ENCODE assay signal across 8 mouse cellular contexts in genomic region chr8:94908847-94909246, GRCm38 (mm10). TPM values are rescaled to one million over a fixed set of nuclear protein-coding genes. Genes with fewer than 3 reads are reported as not detected.
DNase-seq lines count a peak whose midpoint lies in the region; ATAC-seq and TF ChIP-seq lines count a peak whose summit lies in the region.

No protein-coding gene starts in this region.

- DNase-seq in hindbrain, embryonic 11.5 days (ENCODE audit: low spot score) = peak; percentile 90
- peak; percentile 9 to 85 for DNase-seq in left cerebral cortex, postnatal 10 days (ENCODE audit: extremely low spot score in 1 of 2, low spot score in 2 of 2)
- DNase-seq in stomach, postnatal 0 days (ENCODE audit: low spot score) = peak; percentile 85

- TF ChIP-seq EP300 in stomach, postnatal 0 days (optimal IDR thresholded peaks at IDR 0.05) = no peak

- no peaks in the 10 kb centered on the region for H3K36me3 ChIP-seq in hindbrain, embryonic 11.5 days (ENCODE audit: control insufficient read depth, insufficient read depth, low read length)
- no peaks in the 10 kb centered on the region for H3K36me3 ChIP-seq in hindbrain, embryonic 13.5 days
- peaks cover 12% of the 10 kb centered on the region for H3K36me3 ChIP-seq in stomach, postnatal 0 days (ENCODE audit: control insufficient read depth, insufficient read depth, low read length)

- peak; percentile 91 for TF ChIP-seq CTCF in bone marrow, adult 2 months (IDR thresholded peaks at IDR 0.05; ENCODE audit: control insufficient read depth, insufficient read depth, low read length)
- TF ChIP-seq CTCF in embryonic fibroblast, embryonic 13.5 days (IDR thresholded peaks at IDR 0.05; ENCODE audit: borderline replicate concordance, insufficient read depth, low read length) = peak; percentile 76
- TF ChIP-seq CTCF in stomach, postnatal 0 days (IDR thresholded peaks at IDR 0.05; ENCODE audit: low read depth) = peak; percentile 94

- intact Hi-C loops in left cerebral cortex, postnatal 10 days (cut with DNase I) = loop anchor here (5.0 kb wide), 1 partner anchor 37 kb away; no protein-coding TSS in a partner anchor

- ATAC-seq in hindbrain, embryonic 11.5 days (ENCODE audit: low FRiP score) = no peak
- no peak for ATAC-seq in hindbrain, embryonic 13.5 days (ENCODE audit: low FRiP score)
- peak; percentile 64 to 78; a peak in 3 of 4 replicates for ATAC-seq in hematopoietic stem cell, adult 5-6 weeks (replicated peaks in 1 of 2; ENCODE audit: insufficient read depth in 1 of 2, low FRiP score in 2 of 2, low TSS enrichment in 1 of 2, low read depth in 1 of 2, poor library complexity in 2 of 2, severe bottlenecking in 2 of 2)
- ATAC-seq in megakaryocyte-erythroid progenitor cell, adult 5-6 weeks (replicated peaks; ENCODE audit: low FRiP score, low TSS enrichment, poor library complexity, severe bottlenecking) = peak; percentile 67
- ATAC-seq in stomach, postnatal 0 days (ENCODE audit: low FRiP score, low TSS enrichment) = peak; percentile 48; the same call in 1 of the 2 replicates

- no peak overlapping the region for H3K27ac ChIP-seq in hindbrain, embryonic 11.5 days (ENCODE audit: low read depth, low read length)
- no peak overlapping the region for H3K27ac ChIP-seq in hindbrain, embryonic 13.5 days
- H3K27ac ChIP-seq in bone marrow, adult 2 months (ENCODE audit: control insufficient read depth, insufficient read depth, low read depth, low read length, poor library complexity) = no peak overlapping the region
- H3K27ac ChIP-seq in embryonic fibroblast, embryonic 13.5 days (ENCODE audit: insufficient read depth, low read length) = no peak overlapping the region
- no peak overlapping the region for H3K27ac ChIP-seq in stomach, postnatal 0 days (replicated peaks)

- H3K9me3 ChIP-seq in hindbrain, embryonic 11.5 days (ENCODE audit: control insufficient read depth, low read length) = no peaks in the 10 kb centered on the region
- no peaks in the 10 kb centered on the region for H3K9me3 ChIP-seq in hindbrain, embryonic 13.5 days
- H3K9me3 ChIP-seq in stomach, postnatal 0 days (ENCODE audit: control insufficient read depth, low read length) = no peaks in the 10 kb centered on the region

- TF ChIP-seq POLR2A in bone marrow, adult 2 months (IDR thresholded peaks at IDR 0.05; ENCODE audit: borderline replicate concordance, control insufficient read depth, low read depth, low read length) = no peak
- no peak for TF ChIP-seq POLR2A in embryonic fibroblast, embryonic 13.5 days (IDR thresholded peaks at IDR 0.05; ENCODE audit: low read depth, low read length)

- 0 out of 2 replicates have a peak, but pooled peaks cover 5% of the 10 kb centered on the region for H3K4me1 ChIP-seq in hindbrain, embryonic 11.5 days (replicated peaks; ENCODE audit: control insufficient read depth, insufficient read depth, low read length)
- peaks cover 27% of the 10 kb centered on the region for H3K4me1 ChIP-seq in hindbrain, embryonic 13.5 days (replicated peaks)
- no peaks in the 10 kb centered on the region for H3K4me1 ChIP-seq in bone marrow, adult 2 months (ENCODE audit: control insufficient read depth, insufficient read depth, low read length)
- H3K4me1 ChIP-seq in embryonic fibroblast, embryonic 13.5 days (ENCODE audit: control insufficient read depth, insufficient read depth, low read length) = peaks cover 16% of the 10 kb centered on the region; the same call in 1 of the 2 replicates
- H3K4me1 ChIP-seq in stomach, postnatal 0 days (replicated peaks; ENCODE audit: control insufficient read depth, insufficient read depth) = 0 out of 2 replicates have a peak, but pooled peaks cover 2% of the 10 kb centered on the region

- WGBS in hindbrain, embryonic 11.5 days = 15% methylated on average over 4 of the region's 4 CpGs
- 7% methylated on average over 4 of the region's 4 CpGs for WGBS in hindbrain, embryonic 13.5 days
- 8% methylated on average over 4 of the region's 4 CpGs for WGBS in bone marrow, adult 2 months
- WGBS in stomach, postnatal 0 days = 8% methylated on average over 4 of the region's 4 CpGs

- H3K4me3 ChIP-seq in hindbrain, embryonic 11.5 days (ENCODE audit: low read depth, low read length) = no peak overlapping the region
- no peak overlapping the region for H3K4me3 ChIP-seq in hindbrain, embryonic 13.5 days
- no peak overlapping the region for H3K4me3 ChIP-seq in bone marrow, adult 2 months (replicated peaks; ENCODE audit: control insufficient read depth, low read depth, low read length)
- no peak overlapping the region for H3K4me3 ChIP-seq in embryonic fibroblast, embryonic 13.5 days (ENCODE audit: insufficient read depth, low read length)
- no peak overlapping the region for H3K4me3 ChIP-seq in stomach, postnatal 0 days (ENCODE audit: low read depth, low read length)

- H3K9ac ChIP-seq in hindbrain, embryonic 11.5 days (ENCODE audit: low read depth, low read length) = no peak overlapping the region
- no peak overlapping the region for H3K9ac ChIP-seq in hindbrain, embryonic 13.5 days
- no peak overlapping the region for H3K9ac ChIP-seq in stomach, postnatal 0 days (ENCODE audit: low read length)

- H3K27me3 ChIP-seq in hindbrain, embryonic 11.5 days (ENCODE audit: control insufficient read depth, insufficient read depth, low read length) = peaks cover 14% of the 10 kb centered on the region
- H3K27me3 ChIP-seq in hindbrain, embryonic 13.5 days = peaks cover 31% of the 10 kb centered on the region
- H3K27me3 ChIP-seq in stomach, postnatal 0 days (ENCODE audit: control insufficient read depth, insufficient read depth, low read length) = no peaks in the 10 kb centered on the region

- H3K4me2 ChIP-seq in hindbrain, embryonic 11.5 days (replicated peaks; ENCODE audit: low read depth, low read length) = no peak overlapping the region
- no peak overlapping the region for H3K4me2 ChIP-seq in hindbrain, embryonic 13.5 days
- no peak overlapping the region for H3K4me2 ChIP-seq in stomach, postnatal 0 days (replicated peaks; ENCODE audit: low read depth)

RNA-seq across cellular contexts. Expression of gene Ccdc102a, which starts 9.1 kb away (rescaled TPM):
- 18.5 and 19.2 TPM in 2 replicates for polyA plus RNA-seq in hindbrain, embryonic 11.5 days (2014; fragmentation: Nextera tagmentation; extraction: Ambion mirVana)
- polyA plus RNA-seq in hindbrain, embryonic 13.5 days (2015; fragmentation: Nextera tagmentation; extraction: Ambion mirVana) = 6.3 and 7.8 TPM in 2 replicates
- polyA plus RNA-seq in bone marrow, adult 2 months (2011; ENCODE audit: insufficient read depth, insufficient read length, low replicate concordance, missing spikeins) = 0.70 and 2.8 TPM in 2 replicates
- 39.2 and 43.7 TPM in 2 replicates for polyA plus RNA-seq in embryonic fibroblast, embryonic 13.5 days (2011; ENCODE audit: insufficient read length, low read depth, missing spikeins)
- 3.4 and 4.9 TPM in 2 replicates for total RNA-seq in hematopoietic stem cell, adult 5-6 weeks (2017)
- total RNA-seq in left cerebral cortex, postnatal 10 days (2021) = 1 to 10 TPM; 2.6 to 3.3 TPM
- not detected in 2 replicates for total RNA-seq in megakaryocyte-erythroid progenitor cell, adult 5-6 weeks (2014; fragmentation: Nextera tagmentation)
- 0.85 and 1.1 TPM in 2 replicates for total RNA-seq in megakaryocyte-erythroid progenitor cell, adult 5-6 weeks (2017)
- polyA plus RNA-seq in stomach, postnatal 0 days (2015; fragmentation: Nextera tagmentation; extraction: Ambion mirVana) = 12.0 and 12.7 TPM in 2 replicates

RNA-seq across cellular contexts. Expression of gene Adgrg5, which starts 14.6 kb away (rescaled TPM):
- polyA plus RNA-seq in hindbrain, embryonic 11.5 days (2014; fragmentation: Nextera tagmentation; extraction: Ambion mirVana) = 0.14 TPM in 2 replicates
- polyA plus RNA-seq in hindbrain, embryonic 13.5 days (2015; fragmentation: Nextera tagmentation; extraction: Ambion mirVana) = not detected in 2 replicates
- 0.92 and 2.5 TPM in 2 replicates for polyA plus RNA-seq in bone marrow, adult 2 months (2011; ENCODE audit: insufficient read depth, insufficient read length, low replicate concordance, missing spikeins)
- 0.49 and 0.63 TPM in 2 replicates for polyA plus RNA-seq in embryonic fibroblast, embryonic 13.5 days (2011; ENCODE audit: insufficient read length, low read depth, missing spikeins)
- total RNA-seq in hematopoietic stem cell, adult 5-6 weeks (2017) = 0.25 TPM in 1 of 2 replicates, not detected in the other
- total RNA-seq in left cerebral cortex, postnatal 10 days (2021) = not detected
- 0.69 and 1.4 TPM in 2 replicates for total RNA-seq in megakaryocyte-erythroid progenitor cell, adult 5-6 weeks (2014; fragmentation: Nextera tagmentation)
- total RNA-seq in megakaryocyte-erythroid progenitor cell, adult 5-6 weeks (2017) = 0.30 and 1.8 TPM in 2 replicates
- polyA plus RNA-seq in stomach, postnatal 0 days (2015; fragmentation: Nextera tagmentation; extraction: Ambion mirVana) = 0.15 and 0.27 TPM in 2 replicates

RNA-seq across cellular contexts. Expression of gene Dok4, which starts 32.7 kb away (rescaled TPM):
- 13.5 and 14.7 TPM in 2 replicates for polyA plus RNA-seq in hindbrain, embryonic 11.5 days (2014; fragmentation: Nextera tagmentation; extraction: Ambion mirVana)
- polyA plus RNA-seq in hindbrain, embryonic 13.5 days (2015; fragmentation: Nextera tagmentation; extraction: Ambion mirVana) = 58.0 and 59.0 TPM in 2 replicates
- 3.0 and 5.6 TPM in 2 replicates for polyA plus RNA-seq in bone marrow, adult 2 months (2011; ENCODE audit: insufficient read depth, insufficient read length, low replicate concordance, missing spikeins)
- 8.7 and 9.3 TPM in 2 replicates for polyA plus RNA-seq in embryonic fibroblast, embryonic 13.5 days (2011; ENCODE audit: insufficient read length, low read depth, missing spikeins)
- 0.13 and 0.30 TPM in 2 replicates for total RNA-seq in hematopoietic stem cell, adult 5-6 weeks (2017)
- 10 to 100 TPM; 74.9 to 79.5 TPM for total RNA-seq in left cerebral cortex, postnatal 10 days (2021)
- 1.2 TPM in 1 of 2 replicates, not detected in the other for total RNA-seq in megakaryocyte-erythroid progenitor cell, adult 5-6 weeks (2014; fragmentation: Nextera tagmentation)
- 1.6 TPM in 1 of 2 replicates, not detected in the other for total RNA-seq in megakaryocyte-erythroid progenitor cell, adult 5-6 weeks (2017)
- polyA plus RNA-seq in stomach, postnatal 0 days (2015; fragmentation: Nextera tagmentation; extraction: Ambion mirVana) = 19.3 and 20.5 TPM in 2 replicates

RNA-seq across cellular contexts. Expression of gene Polr2c, which starts 51.6 kb away (rescaled TPM):
- polyA plus RNA-seq in hindbrain, embryonic 11.5 days (2014; fragmentation: Nextera tagmentation; extraction: Ambion mirVana) = 159 and 165 TPM in 2 replicates
- 119 and 136 TPM in 2 replicates for polyA plus RNA-seq in hindbrain, embryonic 13.5 days (2015; fragmentation: Nextera tagmentation; extraction: Ambion mirVana)
- polyA plus RNA-seq in bone marrow, adult 2 months (2011; ENCODE audit: insufficient read depth, insufficient read length, low replicate concordance, missing spikeins) = 33.6 and 37.9 TPM in 2 replicates
- 84.6 and 92.0 TPM in 2 replicates for polyA plus RNA-seq in embryonic fibroblast, embryonic 13.5 days (2011; ENCODE audit: insufficient read length, low read depth, missing spikeins)
- total RNA-seq in hematopoietic stem cell, adult 5-6 weeks (2017) = 54.9 and 64.7 TPM in 2 replicates
- 10 to 100 TPM; 50.9 to 55.1 TPM for total RNA-seq in left cerebral cortex, postnatal 10 days (2021)
- total RNA-seq in megakaryocyte-erythroid progenitor cell, adult 5-6 weeks (2014; fragmentation: Nextera tagmentation) = 62.4 and 91.6 TPM in 2 replicates
- 49.2 and 93.1 TPM in 2 replicates for total RNA-seq in megakaryocyte-erythroid progenitor cell, adult 5-6 weeks (2017)
- 70.4 and 72.7 TPM in 2 replicates for polyA plus RNA-seq in stomach, postnatal 0 days (2015; fragmentation: Nextera tagmentation; extraction: Ambion mirVana)

Comparison
In these comparisons a context has a peak if more than half of its experiments do, and no peak if none do; other contexts are left out.
1. ATAC-seq: peak in hematopoietic stem cell, adult 5-6 weeks (2 of 2), megakaryocyte-erythroid progenitor cell, adult 5-6 weeks (single experiment) and stomach, postnatal 0 days (single experiment); none in hindbrain, embryonic 11.5 days (single experiment) and hindbrain, embryonic 13.5 days (single experiment).
2. Peak in every context shown above with its lines, with median percentiles within 50 percentile points of each other: DNase-seq and CTCF ChIP-seq.